Mouse (Mus musculus) gastrocnemius, adult 18-20 months (tissue): ENCODE results near the gene Sept11. TPM values are rescaled to one million over a fixed set of nuclear protein-coding genes. Genes with fewer than 3 reads are reported as not detected.

Experiments used
- DNase-seq: peaks from one replicate; pipeline ENCODE4 v3.0.0; 2021; ENCODE audit warnings: low spot score
- total RNA-seq, 2 experiments: library from RNA; stranded (reverse); gene quantifications; 2 replicates each; pipeline ENCODE4 v1.2.3; 2021

Gene Sept11
- total RNA-seq, 2 experiments from 2014 or later = 92.9 to 103 TPM

DNA sequence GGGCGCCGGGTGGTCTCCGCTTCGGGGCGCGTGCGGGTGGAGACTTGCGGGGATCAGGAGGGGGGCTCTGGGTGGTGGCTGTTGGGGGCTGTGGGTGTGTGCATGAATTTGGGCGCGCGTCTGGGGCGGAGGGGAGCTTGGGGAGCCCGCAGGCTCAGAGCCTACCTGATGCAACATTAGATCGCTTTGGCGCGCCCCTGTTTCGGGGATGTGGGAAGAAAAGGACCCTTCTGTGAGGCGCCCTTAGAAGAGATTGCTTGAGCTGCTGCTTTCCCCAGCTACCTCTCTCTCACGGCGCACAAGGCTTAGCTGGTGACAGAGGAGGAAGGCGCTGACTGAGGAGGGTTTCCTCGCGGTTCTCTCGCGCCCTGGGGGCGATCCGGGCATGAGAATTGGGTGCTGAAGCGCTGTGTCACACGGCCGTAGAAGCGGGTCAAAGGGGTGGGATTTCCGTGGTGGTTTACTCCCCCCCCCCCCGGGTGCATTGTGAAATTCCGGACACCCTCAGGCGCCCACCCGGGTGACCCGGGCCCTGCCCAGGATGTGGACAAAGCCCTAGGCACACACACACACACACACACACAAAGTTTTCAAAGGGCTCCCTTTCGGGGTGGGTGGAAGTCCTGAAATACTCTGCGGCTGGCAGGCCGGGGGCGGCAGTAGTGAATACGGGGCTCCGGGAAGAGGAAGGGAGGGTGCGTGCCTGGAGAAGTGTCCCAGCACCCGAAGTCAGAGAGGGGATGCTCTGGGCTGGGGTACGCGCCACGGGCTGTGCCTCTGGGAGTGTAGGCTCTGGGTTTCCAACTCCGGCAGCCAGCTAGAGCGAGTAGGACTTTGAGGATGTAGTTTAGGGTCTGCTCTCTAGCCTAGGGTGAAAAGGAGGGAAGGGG lies 646 bp downstream of the Sept11 start:
- DNase-seq = no peak

DNA sequence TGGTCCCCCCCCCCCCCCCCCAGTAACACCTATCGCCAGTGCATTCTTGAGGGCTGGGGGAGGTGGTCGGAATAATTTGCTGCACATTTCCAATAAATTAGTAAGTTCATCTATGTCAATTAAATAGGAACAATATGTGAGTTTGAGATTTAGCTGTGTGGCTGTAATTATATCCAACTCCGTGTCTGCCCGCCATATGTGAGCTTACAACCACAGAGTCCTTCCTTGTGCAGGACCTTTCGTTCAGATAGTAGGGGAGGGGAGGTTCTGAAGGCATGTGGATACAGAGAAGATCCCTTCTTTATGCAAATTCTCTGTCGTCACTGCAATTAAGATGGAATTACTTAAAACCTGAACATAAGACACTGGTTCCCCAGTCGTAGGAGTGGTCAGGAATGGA lies 2.1 kb downstream of the Sept11 start:
- DNase-seq = no peak

DNA sequence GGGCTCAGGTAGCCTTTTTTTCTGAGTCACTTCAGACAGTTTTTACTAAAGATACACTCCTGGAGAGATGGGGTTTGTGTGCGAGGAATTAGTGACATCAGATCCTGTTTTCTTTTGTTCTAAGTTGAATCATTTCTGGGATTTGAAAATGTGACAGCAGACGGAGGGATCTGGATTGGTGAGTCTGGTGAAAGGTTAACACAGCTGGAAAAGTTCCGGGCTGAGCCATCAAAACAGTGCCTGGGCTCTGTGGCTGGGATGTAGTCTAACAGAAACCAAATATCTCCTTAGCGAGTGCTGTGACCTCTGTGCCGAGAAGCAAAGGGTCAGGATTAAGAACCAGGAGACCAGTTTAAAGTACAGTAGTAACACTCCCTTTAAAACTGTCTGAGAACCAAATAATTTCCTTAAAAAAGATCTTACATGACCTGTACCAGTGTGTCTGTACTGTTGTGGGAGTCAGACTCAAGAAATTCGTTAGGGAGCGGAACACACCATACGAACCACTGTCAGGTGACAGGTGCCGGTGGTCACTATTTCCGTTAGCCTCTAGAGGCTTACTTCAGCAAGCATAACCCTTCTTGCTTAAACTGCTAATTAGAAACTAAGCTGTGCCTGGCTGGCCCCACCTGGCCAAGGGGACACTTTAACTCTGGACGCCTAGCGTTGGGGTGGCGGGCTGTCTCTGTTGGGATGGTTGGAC lies 4.1 kb downstream of the Sept11 start:
- no peak for DNase-seq

DNA sequence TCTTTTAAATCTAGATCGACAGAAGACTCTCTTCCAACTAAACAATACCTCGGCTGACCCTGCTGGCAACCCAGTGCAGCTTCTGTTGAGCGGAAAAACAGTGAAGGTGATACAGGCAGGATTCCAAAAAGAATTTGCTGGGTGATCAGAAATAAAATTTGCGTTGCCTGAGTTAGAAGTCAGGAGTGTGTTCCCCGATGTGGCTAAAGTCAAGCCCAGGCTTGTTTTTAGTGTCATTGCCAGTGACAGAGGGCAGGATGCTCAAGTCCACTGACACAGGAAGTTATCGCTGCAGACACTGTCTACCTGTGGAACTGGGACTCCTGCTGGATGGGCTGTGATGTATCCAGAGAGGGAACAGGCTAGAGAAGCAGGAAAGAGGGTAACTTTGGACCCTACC lies 5.0 kb downstream of the Sept11 start:
- DNase-seq = no peak

DNA sequence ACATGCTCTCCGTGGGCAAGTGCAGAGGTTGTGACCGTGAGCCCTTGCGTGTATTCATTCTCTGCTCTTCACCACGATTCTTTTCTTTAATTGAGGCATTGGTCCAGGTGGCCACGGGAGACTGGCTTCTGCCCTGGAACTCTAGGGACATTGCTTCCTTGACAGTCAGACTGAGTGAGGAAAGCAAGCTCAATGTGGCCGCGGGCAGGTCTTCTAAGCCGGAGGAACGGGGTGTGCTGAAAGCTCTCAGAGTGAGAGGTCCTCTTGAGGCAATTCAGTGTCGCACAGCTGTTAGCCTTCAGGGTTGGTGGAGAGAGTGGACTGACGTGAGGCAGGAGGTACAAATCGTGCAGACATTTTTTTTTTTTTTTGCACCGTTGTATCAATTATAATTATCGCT lies 5.6 kb downstream of the Sept11 start:
- no peak for DNase-seq

DNA sequence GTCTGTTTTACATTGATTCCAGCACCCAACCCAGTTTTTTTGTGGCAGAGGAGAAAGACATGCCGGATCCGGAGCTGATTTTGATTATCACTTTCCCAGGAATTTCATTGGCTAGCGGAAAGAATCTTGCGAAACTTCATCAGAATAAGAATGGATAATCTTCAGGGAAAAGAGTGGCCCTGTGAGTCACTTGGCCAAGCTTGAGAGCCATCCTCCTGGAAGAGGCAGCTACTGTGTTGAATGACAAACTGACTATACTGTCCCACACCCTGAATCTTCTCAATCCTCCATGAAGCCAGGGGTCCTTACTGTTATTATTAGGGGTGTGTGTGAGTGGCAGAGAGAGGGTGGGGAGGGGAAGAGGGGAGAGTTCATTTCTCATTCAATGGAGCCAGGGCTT lies 7.7 kb downstream of the Sept11 start:
- no peak for DNase-seq

DNA sequence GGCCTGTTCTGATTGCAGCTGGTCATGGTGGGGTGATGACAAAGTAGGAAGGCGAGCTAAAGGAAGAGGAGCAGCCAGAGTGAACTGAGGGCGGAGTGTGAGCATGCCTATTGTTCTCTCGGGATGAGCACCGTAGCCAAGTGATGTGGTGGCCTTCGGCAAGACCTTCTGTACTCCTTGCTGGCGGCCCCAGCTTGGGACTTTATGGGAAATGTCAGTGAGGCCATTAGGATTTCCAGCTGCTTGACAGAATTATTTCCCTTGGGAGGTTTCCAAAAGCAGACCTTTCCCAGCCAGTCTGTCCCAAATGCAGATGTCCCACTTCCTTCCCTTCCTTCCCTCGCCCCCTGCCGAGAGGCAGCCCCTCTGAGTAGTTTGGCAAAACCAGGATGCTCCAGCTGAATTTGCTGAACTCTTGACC lies 8.1 kb downstream of the Sept11 start:
- no peak for DNase-seq

DNA sequence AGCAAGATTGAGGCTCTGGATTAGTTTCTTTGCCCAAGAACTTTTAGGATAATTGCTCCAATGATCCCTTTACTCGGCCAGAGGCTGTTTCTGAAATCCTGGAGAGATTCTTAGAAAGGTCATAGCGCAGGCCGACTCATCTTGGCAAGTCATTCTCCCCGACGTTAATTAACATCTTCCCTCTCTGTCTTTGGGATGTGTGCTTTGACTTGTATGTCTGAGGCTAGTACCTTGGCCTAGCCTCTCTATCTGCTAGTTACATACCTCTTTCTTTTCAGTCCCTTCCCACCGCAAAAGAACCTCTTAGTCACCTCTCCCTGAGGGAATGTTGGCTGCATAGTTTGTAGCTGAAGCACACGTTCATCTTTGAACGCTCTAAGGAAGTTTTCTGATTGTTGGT lies 10.4 kb downstream of the Sept11 start:
- no peak for DNase-seq

DNA sequence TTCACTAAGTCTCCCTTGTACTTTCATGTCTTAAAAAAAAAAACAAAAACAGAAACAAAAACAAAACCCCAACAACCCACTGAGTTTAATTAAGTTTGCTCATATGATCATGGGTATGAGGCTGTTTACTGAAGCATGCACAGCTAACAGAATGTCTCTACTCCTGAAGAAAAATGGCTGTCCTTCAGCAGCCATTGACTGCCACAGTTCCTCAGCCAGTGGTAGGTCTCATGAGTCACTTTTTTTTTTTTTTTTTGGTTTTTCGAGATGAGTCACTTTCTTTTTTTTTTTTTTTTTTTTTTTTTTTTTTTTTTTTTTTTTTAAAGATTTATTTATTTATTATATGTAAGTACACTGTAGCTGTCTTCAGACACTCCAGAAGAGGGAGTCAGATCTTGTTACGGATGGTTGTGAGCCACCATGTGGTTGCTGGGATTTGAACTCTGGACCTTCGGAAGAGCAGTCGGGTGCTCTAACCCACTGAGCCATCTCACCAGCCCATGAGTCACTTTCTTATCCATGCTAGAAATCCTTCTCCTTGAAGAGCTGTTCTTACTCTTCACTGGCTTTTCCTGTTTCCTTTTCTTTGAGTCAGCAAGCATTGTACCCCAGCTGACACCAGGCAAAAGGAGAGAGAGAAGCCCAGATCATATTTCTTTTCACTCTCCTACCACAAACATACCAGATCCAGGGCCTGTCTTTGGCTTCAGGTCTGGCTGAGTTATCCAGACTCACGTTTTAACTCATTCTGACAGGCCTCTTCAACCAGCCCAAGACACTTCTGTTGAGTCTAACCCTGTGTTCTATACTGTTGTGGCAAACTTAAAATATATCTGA lies 12.0 kb downstream of the Sept11 start:
- DNase-seq = no peak

DNA sequence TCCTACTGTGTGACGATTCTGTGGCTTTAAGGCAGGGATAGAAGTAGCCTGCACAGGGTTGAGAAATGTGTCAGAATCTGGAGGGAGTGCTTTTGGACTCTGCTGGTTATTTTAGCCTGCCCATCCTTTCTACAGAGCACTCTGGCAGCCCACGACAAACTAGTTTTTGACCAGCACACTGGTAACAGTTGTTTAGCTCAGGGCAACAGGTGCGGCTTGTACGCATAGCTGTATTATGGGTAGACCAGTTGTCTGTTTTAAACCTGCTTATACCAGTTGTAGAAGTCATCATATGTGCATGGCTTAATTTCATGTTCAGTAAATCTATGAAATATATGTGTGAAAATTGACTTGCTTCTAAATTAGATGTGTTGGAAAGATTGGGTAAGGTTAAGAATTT lies 12.8 kb downstream of the Sept11 start:
- DNase-seq = no peak

DNA sequence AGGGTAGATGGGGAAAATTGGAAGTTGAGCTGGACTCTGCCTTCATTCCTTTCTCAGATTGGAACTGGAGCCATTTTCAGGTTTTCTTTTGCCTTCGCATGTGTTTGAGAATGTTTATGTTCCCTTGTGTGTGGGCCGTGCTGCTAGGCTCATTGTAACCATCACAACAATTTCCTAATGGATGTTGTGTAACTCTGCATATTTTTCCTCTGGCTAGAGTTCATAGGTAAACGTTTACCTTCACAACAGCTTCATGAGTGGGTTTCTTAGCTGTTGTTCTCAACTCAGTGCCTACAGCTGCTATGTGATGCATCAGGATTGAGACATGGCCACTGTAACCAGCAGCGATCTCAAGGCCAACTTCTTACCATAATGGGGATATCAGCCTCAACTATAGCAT lies 15.5 kb downstream of the Sept11 start:
- no peak for DNase-seq

DNA sequence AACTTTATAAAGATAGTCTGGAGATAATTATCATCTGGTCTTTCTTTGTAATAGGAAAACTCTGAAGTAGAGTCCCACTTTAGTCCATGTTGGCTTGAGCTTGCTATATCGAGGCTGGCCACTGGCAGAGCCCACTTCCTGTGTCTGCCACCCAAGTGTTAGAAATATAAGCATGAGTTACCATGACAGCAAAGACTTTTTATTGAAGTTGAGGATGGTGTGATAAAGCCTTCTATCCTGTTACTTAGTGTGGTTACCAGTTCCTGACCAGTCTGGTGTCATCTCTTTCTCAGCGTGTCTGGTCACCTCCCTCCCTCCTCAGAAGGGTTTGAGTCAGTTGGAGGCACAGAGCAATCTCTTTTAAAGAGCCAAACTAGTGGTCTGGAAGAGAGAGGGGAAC lies 16.3 kb downstream of the Sept11 start:
- no peak for DNase-seq

DNA sequence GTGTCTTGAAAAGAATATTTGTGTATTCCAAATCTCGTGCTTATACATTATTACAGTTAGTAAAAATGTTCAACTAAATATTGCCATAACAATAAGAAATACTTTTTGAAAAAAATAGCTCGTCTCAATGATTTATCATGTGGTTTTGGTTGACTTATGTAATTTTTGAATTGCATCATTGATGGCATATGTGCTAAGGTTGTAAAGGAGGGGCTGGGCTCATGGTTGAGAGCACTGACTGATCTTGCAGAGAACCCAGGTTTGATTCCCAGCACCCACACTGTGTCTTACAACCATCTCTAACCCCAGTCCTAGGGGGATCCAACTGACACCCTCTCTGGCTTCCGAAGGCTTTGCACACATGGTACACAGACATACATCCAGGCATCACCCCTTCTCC lies 19.1 kb downstream of the Sept11 start:
- DNase-seq = no peak

DNA sequence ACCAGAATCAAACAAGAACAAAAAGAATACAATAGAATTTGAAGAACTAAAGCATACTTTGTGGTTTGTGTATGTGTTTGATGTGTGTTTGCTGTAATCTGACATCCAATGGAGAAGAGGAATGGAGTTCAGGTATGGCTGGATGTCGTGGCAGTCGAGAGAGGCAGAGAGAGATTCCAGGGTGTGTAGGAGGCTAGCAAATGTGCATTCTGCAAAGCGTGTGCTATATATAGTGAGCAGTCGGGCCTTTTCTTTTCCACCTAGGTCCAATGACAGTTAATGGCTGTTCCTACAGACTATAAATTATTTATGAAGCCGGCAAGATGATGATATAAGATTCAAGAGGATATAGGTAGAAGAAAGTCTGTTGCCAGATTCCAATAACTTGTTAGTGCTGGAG lies 20.3 kb downstream of the Sept11 start:
- DNase-seq = no peak

DNA sequence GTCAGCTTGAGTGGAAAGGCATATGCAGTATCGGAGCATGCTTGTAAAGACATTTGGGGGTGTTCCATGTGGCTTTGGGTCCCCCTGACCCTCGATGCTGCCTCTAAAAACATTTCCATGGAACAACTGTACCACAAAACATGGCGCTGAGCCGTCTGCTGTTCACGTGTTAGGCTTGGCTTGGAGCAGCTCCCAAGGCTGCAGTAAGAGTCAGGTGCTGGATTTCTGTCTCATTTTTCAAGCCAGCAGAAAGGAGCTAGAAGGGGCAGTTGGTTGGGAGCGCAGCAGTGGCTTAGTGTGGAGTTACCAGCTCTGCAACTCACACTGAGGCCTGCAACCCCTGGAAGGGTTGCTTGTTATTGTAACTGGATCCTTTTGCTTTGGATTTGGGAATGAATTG lies 21.3 kb downstream of the Sept11 start:
- peak; percentile 80 for DNase-seq

DNA sequence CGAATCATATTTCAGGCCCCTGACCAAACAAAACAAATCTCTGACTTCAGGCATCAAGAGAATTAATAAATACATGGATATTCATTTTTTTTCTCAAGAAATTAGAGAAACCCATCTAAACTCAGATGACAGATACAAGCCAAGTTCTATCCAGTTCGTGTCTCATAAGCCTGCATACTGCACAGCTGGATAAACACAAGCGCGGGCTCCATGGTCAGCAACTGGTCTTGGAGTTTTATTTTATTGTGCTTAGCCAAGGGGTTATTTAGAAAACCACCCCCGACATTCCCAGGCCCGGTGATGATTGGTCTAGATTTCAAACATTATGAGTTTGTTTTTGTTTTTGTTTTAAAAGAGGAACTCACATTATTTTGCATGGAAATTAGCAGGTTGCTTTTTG lies 21.8 kb downstream of the Sept11 start:
- DNase-seq = no peak

DNA sequence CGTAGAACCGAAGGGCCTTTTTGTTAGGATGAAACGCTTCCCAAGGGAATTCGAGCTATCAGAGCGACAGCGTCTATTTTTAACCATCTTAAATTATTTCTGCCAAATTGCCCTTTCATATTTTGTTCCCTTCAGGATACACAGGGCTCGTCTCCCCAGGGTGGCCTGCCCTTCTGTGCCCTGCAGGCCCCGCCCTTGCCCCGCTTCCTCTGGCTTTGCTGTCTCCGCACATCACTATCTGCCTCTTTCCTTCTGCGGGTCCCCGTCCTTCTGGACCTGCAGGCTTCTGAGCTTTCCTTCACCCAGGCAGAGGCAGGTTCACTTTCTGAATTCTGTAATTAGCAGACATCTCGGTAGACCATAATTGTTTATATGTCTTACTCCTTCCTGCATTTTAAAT lies 22.6 kb downstream of the Sept11 start:
- DNase-seq = no peak

DNA sequence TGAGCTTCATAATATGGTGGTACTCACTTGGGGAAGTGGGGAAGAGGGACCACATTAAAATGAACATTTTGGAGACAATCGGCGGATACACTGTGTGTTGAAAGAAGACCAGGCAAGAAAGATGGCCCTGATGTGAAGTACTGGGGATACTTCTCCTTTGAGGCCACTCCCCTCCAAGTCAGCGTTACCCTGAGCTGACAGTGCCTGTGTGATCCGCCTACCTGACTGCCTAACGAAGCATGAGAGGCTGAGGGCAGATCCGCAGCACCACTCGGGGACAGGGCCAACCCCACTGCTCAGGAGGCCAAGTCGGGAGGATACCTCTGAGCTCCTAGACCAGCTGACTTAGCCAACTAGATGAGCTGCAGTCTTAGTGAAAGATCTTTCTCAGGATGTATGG lies 24.4 kb downstream of the Sept11 start:
- no peak for DNase-seq

DNA sequence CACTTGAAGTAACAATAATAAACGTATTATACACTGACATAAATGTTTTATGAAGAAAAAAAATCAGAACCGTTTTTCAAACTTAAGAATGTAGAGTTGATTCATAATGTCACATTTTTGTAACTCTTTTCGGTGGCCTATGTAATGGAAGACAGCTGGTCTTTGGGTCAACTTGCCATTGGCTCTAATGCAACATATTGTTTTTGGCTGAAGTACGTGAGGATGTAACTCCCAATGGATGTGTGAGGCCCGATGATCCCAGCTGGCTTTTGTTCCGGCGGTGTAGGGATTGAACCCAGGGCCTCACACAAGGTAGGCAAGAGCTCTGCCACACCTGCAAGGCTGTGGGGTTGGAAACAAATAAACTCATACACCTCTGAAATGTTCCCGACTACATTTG lies 28.4 kb downstream of the Sept11 start:
- no peak for DNase-seq

DNA sequence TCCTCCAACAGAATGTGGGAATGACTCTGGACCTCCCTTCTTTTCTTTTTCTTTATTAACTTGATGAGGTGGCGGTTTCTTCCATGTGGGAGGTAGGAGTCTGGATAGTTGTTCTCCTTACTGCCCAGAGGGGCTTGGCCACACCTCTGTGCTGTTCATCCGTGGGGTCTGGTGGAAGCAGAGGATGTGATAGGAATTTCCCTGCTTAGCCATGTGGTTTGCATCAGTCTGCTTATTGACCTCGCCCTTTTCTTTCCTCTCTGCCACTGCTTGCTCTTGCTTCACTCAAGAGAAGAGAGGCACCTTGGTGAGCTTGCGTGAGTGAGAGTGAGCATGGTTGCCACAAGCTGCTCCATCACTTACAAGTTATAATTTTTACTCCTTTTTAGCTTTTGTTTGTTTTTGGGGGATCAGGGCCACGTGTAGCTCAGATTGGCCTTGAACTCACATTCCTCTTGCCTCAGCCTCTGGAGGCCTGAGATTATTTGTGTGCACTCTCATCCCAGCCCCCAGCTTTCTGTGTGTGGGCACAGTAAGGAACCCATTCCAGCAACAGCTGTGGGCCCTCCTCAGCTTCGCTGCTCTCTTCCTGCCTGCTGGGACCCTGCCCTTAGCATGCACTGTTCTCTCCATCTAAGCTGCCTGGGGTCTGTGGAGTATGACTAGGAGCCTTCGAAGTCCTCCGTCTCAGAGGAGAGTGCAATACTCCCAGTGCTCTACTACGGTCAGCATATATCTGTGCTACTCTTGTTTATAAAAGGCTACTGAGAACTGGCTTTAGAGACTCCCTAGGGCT lies 31.0 kb downstream of the Sept11 start:
- DNase-seq = no peak

DNA sequence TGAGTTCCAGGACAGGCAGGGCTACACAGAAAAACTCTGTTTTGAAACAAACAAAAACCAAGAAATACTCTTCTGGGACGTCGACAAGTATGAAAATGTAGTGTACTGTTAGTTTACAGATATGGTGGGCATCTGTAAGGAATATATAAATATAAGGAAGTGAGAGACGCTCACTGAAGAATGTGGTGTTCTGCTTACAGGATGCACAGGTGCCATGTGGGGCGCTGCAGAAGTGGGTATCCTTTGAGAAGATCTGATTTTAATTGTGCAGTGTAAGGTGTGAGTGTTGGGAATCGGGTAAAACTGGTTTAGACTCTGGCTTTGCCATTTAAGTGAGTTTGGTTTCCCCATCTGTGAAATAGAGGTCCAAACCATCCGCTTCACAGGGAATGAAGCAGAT lies 32.1 kb downstream of the Sept11 start:
- DNase-seq = no peak
